Mouse (Mus musculus) MEL (cell line): ENCODE results near the gene Tmem100. TPM values are rescaled to one million over a fixed set of nuclear protein-coding genes. Genes with fewer than 3 reads are reported as not detected.

Source experiments
- DNase-seq: peaks from one replicate; pipeline ENCODE4 v3.0.0; 2011; ENCODE audit warnings: low read depth, low spot score
- H3K27ac ChIP-seq: 2 replicates; pipeline ENCODE4 v1.5.1; 2012; ENCODE audit warnings: low read depth, mild to moderate bottlenecking, control low read depth, low read length, moderate library complexity; ENCODE audit not compliant: control insufficient read depth
- H3K27me3 ChIP-seq, 2 experiments: fragments of 150-350 bp in 1 of 2; sonication (generic) in 1 of 2; 2 replicates each; pipeline ENCODE4 v1.6.1; 2012; ENCODE audit warnings: low read length in 2 of 2, mild to moderate bottlenecking in 2 of 2, improper control_type of control experiment in 1 of 2, moderate library complexity in 1 of 2; ENCODE audit not compliant: insufficient read depth in 2 of 2, control insufficient read depth in 1 of 2
- H3K36me3 ChIP-seq, 2 experiments: 2 replicates each; pipeline ENCODE4 v1.6.1; 2012 to 2014; ENCODE audit warnings: low read length in 2 of 2, improper control_type of control experiment in 1 of 2, inconsistent platforms in 1 of 2, mild to moderate bottlenecking in 1 of 2; ENCODE audit not compliant: insufficient read depth in 2 of 2, control insufficient read depth in 1 of 2
- H3K4me1 ChIP-seq, 2 experiments: fragments of 150-350 bp in 1 of 2; sonication (generic) in 1 of 2; 2 replicates each; pipeline ENCODE4 v1.6.1; 2012; ENCODE audit warnings: low read length in 2 of 2, improper control_type of control experiment in 1 of 2, mild to moderate bottlenecking in 1 of 2; ENCODE audit not compliant: insufficient read depth in 2 of 2, control insufficient read depth in 1 of 2
- H3K4me3 ChIP-seq, 2 experiments: fragments of 150-350 bp in 1 of 2; sonication (generic) in 1 of 2; 2 replicates each; pipeline ENCODE4 v1.5.1; 2012; ENCODE audit warnings: low read depth in 2 of 2, low read length in 2 of 2, mild to moderate bottlenecking in 2 of 2, moderate library complexity in 2 of 2, control low read depth in 1 of 2, improper control_type of control experiment in 1 of 2; ENCODE audit not compliant: control insufficient read depth in 1 of 2, insufficient read depth in 1 of 2
- H3K79me2 ChIP-seq: 2 replicates; pipeline ENCODE4 v1.6.1; 2012; ENCODE audit warnings: mild to moderate bottlenecking, low read length, moderate library complexity; ENCODE audit not compliant: control insufficient read depth, poor library complexity, insufficient read depth
- H3K9ac ChIP-seq: 2 replicates; pipeline ENCODE4 v1.6.1; 2012; ENCODE audit warnings: low read depth, mild to moderate bottlenecking, control low read depth, low read length, moderate library complexity; ENCODE audit not compliant: control insufficient read depth, poor library complexity, severe bottlenecking
- H3K9me3 ChIP-seq: fragments of 150-350 bp; sonication (generic); replicated peaks from 2 replicates; pipeline ENCODE4 v1.6.1; 2012; ENCODE audit warnings: mild to moderate bottlenecking, low read length, improper control_type of control experiment, moderate library complexity; ENCODE audit not compliant: insufficient read depth
- BHLHE40 ChIP-seq: IDR thresholded peaks from 2 replicates; pipeline ENCODE4 v1.6.1; 2012; ENCODE audit warnings: low read depth, mild to moderate bottlenecking, inconsistent platforms, low read length, improper control_type of control experiment, borderline replicate concordance
- CHD1 ChIP-seq: IDR thresholded peaks from 2 replicates; pipeline ENCODE4 v1.6.1; 2012; ENCODE audit warnings: low read depth, mild to moderate bottlenecking, inconsistent platforms, low read length, improper control_type of control experiment
- E2F4 ChIP-seq: IDR thresholded peaks from 2 replicates; pipeline ENCODE4 v1.6.1; 2011; ENCODE audit warnings: low read depth, low read length, improper control_type of control experiment, borderline replicate concordance
- ELF1 ChIP-seq: IDR thresholded peaks from 2 replicates; pipeline ENCODE4 v1.6.1; 2014; ENCODE audit warnings: low read depth, mild to moderate bottlenecking, inconsistent platforms, low read length, improper control_type of control experiment, moderate library complexity
- EP300 ChIP-seq, 2 experiments: IDR thresholded peaks; 2 replicates each; pipeline ENCODE4 v1.6.1; 2011; ENCODE audit warnings: improper control_type of control experiment in 2 of 2, low read length in 2 of 2, low read depth in 1 of 2, mild to moderate bottlenecking in 1 of 2
- ETS1 ChIP-seq: IDR thresholded peaks from 2 replicates; pipeline ENCODE4 v1.6.1; 2012; ENCODE audit warnings: low read depth, mild to moderate bottlenecking, inconsistent platforms, low read length, improper control_type of control experiment, moderate library complexity
- GATA1 ChIP-seq: IDR thresholded peaks from 2 replicates; pipeline ENCODE4 v1.6.1; 2011; ENCODE audit warnings: low read depth, low read length, improper control_type of control experiment
- JUND ChIP-seq: IDR thresholded peaks from 2 replicates; pipeline ENCODE4 v1.6.1; 2011; ENCODE audit warnings: low read depth, mild to moderate bottlenecking, improper control_type of control experiment, low read length
- KAT2A ChIP-seq: conservative IDR thresholded peaks from 2 replicates; pipeline ENCODE4 v1.6.1; 2012; ENCODE audit warnings: low read depth, low read length, improper control_type of control experiment, inconsistent platforms
- MAFK ChIP-seq: IDR thresholded peaks from 2 replicates; pipeline ENCODE4 v1.6.1; 2011; ENCODE audit warnings: low read depth, mild to moderate bottlenecking, low read length, improper control_type of control experiment, borderline replicate concordance
- MXI1 ChIP-seq: IDR thresholded peaks from 2 replicates; pipeline ENCODE4 v1.6.1; 2011; ENCODE audit warnings: mild to moderate bottlenecking, low read depth, low read length, improper control_type of control experiment
- NELFE ChIP-seq: IDR thresholded peaks from 2 replicates; pipeline ENCODE4 v1.6.1; 2011; ENCODE audit warnings: low read depth, low read length, improper control_type of control experiment
- POLR2AphosphoS5 ChIP-seq: IDR thresholded peaks from 2 replicates; pipeline ENCODE4 v1.6.1; 2012; ENCODE audit warnings: low read depth, borderline replicate concordance, mild to moderate bottlenecking, inconsistent platforms, low read length, moderate library complexity, mixed read lengths
- RCOR1 ChIP-seq: IDR thresholded peaks from 2 replicates; pipeline ENCODE4 v1.6.1; 2012; ENCODE audit warnings: low read depth, mild to moderate bottlenecking, inconsistent platforms, low read length, improper control_type of control experiment
- SIN3A ChIP-seq: IDR thresholded peaks from 2 replicates; pipeline ENCODE4 v1.6.1; 2012; ENCODE audit warnings: low read length, improper control_type of control experiment, inconsistent platforms
- SMC3 ChIP-seq: IDR thresholded peaks from 2 replicates; pipeline ENCODE4 v1.6.1; 2011; ENCODE audit warnings: low read depth, low read length, improper control_type of control experiment
- TBP ChIP-seq: IDR thresholded peaks from 2 replicates; pipeline ENCODE4 v1.8.0; 2011; ENCODE audit warnings: low read depth, low read length, improper control_type of control experiment
- ZNF384 ChIP-seq: IDR thresholded peaks from 2 replicates; pipeline ENCODE4 v1.6.1; 2012; ENCODE audit warnings: low read depth, mild to moderate bottlenecking, inconsistent platforms, low read length, improper control_type of control experiment
- polyA plus RNA-seq, 2 experiments: library from polyadenylated mRNA; stranded (reverse) in 1 of 2; unstranded in 1 of 2; fragments of >175 nt in 1 of 2; fragments of >200 nt in 1 of 2; gene quantifications; 2 replicates each; pipeline versions ENCODE4 v1.2.1 to v1.2.4; 2012; ENCODE audit warnings: low replicate concordance in 2 of 2, low read depth in 1 of 2; ENCODE audit not compliant: insufficient read length in 2 of 2, insufficient read depth in 1 of 2, missing spikeins in 1 of 2
- total RNA-seq: library from RNA; depleted of rRNA; stranded (reverse); fragments of 300-350 nt; gene quantifications from 2 replicates; pipeline ENCODE4 v1.2.3, GENCODE M21; 2012

Tmem100 gene
- total and polyA plus RNA-seq, 3 experiments, result not detected

DNA sequence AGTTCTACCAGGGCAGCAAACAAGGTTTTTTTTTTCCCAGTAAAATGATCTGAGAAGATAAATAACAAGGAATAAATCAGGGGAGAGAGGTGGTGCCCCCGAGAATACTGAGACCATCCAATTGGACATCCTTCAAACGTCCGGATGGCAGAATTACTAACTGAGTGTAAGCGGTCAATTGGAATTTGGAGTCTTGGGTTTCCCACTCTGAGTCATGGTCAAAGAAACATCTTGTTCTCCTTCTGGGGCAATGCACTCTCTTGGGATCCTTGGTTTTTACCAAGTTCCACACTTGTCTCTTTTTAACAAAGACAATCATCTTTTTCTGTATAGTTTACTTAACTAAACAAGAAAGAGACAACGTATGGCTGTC is 3.4 kb upstream of the Tmem100 start:
- TF ChIP-seq RCOR1, result no peak

DNA sequence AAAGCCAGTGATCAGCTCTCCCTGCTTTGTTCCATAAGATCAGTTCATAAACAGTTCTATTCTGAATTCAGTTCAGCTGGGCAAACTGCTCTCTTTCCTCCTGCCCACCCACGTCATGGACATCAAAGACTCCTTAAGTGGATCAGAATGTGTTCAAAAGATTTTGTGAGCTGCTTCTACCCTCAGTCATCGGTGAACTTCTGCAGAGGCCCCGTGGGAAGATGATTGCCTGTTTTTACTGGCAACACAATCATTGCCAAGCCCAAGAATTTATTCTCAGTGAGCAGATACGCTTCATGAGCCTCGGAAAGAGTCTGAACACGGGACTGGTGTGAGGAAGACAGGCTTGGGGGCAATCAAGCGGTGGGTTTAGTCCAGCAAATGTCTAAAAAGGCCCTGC is 2.9 kb upstream of the Tmem100 start:
- H3K27ac ChIP-seq, result no peak overlapping the region
- no peak for DNase-seq
- no peaks in the 10 kb centered on the region; a peak in 1 of 4 replicates for H3K36me3 ChIP-seq
- H3K4me3 ChIP-seq, result no peak overlapping the region
- TF ChIP-seq SMC3 (no peak), POLR2AphosphoS5 (no peak), CHD1 (no peak), EP300 (IDR thresholded peaks at IDR 0.05; ENCODE audit: low read depth in 1 of 2, low read length in 2 of 2) (no peak), ETS1 (no peak), E2F4 (no peak), NELFE (no peak), BHLHE40 (no peak), KAT2A (no peak), ELF1 (no peak), ZNF384 (no peak), TBP (no peak)
- H3K9ac ChIP-seq, result no peak overlapping the region
- H3K4me1 ChIP-seq, result peaks cover 0 to 7% of the 10 kb centered on the region in 2 experiments; a peak in 2 of 4 replicates
- no peaks in the 10 kb centered on the region for H3K9me3 ChIP-seq
- no peaks in the 10 kb centered on the region for H3K79me2 ChIP-seq
- peaks cover 3 to 12% of the 10 kb centered on the region in 2 experiments for H3K27me3 ChIP-seq

More for the DNA sequence above, 3.4 kb upstream of the Tmem100 start:
- Histone ChIP-seq H3K27ac (no peak overlapping the region), H3K9me3 (no peaks in the 10 kb centered on the region), H3K4me1 (peaks cover 0 to 7% of the 10 kb centered on the region in 2 experiments; a peak in 2 of 4 replicates), H3K9ac (no peak overlapping the region), H3K36me3 (no peaks in the 10 kb centered on the region; a peak in 1 of 4 replicates), H3K79me2 (no peaks in the 10 kb centered on the region), H3K27me3 (peaks cover 3 to 12% of the 10 kb centered on the region in 2 experiments), H3K4me3 (no peak overlapping the region)
- no peak for DNase-seq

DNA sequence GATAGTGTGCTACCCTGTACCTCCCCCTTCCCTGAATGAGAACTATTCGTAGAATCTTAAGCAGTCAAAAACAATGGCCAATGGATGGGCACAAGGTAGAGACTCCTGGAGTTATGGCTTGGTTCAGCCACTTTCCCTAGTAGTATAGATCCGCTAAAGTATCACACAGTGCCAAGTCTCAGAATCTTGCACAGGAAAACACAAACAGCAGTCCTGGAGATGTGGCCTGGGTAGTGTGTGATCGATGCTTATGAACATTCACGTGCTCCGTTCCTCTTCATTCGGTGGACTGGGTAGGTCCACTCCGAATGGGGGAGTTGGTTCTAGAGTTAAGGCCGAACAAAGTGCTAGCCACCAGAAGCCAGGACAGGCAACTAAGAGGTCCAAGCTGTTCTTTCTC is 1.4 kb upstream of the Tmem100 start:
- Histone ChIP-seq H3K9ac (no peak overlapping the region), H3K9me3 (no peaks in the 10 kb centered on the region), H3K79me2 (no peaks in the 10 kb centered on the region), H3K27me3 (peaks cover 3 to 14% of the 10 kb centered on the region in 2 experiments), H3K4me1 (peaks cover 0 to 7% of the 10 kb centered on the region in 2 experiments; a peak in 2 of 4 replicates), H3K36me3 (no peaks in the 10 kb centered on the region; a peak in 1 of 4 replicates), H3K4me3 (no peak overlapping the region), H3K27ac (no peak overlapping the region)
- DNase-seq, result no peak
- TF ChIP-seq SIN3A, result no peak
- no peak for TF ChIP-seq EP300 (IDR thresholded peaks at IDR 0.05; ENCODE audit: low read depth in 1 of 2, low read length in 2 of 2)
- no peak for TF ChIP-seq MXI1
- no peak for TF ChIP-seq GATA1
- no peak for TF ChIP-seq JUND
- TF ChIP-seq ELF1, result no peak
- no peak for TF ChIP-seq MAFK
